Mouse (Mus musculus): Measurements from ENCODE around the gene Rin3.

The Rin3 gene

DNA sequence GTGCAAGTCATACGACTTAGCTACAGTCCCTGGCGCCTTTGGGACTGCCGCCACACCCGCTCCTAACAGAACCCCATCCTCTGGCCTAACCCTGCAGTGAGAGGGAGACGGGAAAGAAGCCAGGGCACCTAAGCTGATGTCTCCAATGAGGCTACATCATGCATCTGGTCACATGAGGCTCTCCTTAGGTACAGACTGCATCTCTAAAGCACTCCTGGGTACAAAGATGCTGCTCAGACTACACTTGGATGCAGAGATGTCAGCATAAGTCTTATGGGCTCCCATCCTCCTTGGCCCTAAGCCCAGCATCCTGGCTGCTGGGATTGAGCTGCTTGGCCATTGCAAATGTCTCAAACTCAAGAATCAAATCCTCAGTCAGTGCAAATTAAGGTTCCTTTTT lies 146.8 kb downstream of the Rin3 start:
- DNase-seq: peak; percentile 4

DNA sequence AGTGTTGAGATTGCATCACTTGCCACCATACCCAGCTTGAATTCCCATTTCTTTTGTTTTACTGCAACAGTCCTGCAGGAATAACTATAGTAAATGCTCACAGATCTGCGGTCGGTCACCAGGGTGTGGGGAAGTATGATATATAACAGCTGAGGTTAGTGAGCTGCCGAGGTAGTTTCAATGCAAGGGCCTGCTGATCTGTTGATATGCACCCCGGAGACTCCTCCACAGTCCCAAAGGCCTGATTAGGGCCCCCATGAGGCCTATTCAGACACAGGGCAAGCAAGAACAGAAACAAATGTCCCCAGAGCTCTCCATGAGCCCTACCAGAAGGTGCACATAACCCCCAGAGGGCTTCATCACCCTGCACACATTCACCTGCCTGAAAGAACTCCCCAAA lies 147.4 kb downstream of the Rin3 start:
- DNase-seq: peak; percentile 3

DNA sequence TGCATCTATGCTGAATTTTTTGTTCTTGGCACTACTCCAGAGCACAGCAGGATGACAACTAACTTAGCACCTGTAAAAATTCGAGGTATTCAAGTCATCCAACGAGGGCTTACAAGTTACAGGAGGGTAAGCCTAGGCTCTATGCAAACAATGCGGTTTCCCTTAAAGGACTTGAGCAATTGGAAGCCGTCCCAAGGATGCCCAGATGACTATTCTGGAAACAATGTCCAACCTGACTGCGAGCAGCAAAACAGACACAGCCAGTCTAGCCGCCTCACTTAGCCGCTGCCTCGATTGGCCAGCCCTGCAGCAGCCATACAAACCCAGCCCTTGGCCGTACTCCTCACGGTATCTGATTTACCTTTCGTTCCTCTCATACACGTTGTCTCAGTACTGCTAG lies 149.4 kb downstream of the Rin3 start:
- DNase-seq: no peak

DNA sequence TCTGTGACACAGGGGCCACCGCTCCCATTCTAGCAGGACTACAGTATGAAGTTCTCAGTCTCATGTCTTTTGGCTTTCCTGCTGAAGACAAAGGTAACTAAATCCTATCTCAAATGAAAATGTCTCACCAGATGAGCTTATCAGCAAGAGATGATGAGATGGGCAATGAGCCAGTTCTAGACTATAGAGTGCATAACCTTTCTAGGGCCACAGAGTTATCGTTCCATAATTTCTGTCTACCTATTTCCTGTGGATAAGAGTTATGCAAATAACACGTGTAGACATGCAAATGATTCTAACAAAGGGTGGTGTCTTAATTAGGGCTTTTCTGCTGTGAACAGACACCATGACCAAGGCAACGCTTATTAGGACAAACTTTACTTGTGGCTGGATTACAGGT lies 151.3 kb downstream of the Rin3 start:
- no peak for DNase-seq

DNA sequence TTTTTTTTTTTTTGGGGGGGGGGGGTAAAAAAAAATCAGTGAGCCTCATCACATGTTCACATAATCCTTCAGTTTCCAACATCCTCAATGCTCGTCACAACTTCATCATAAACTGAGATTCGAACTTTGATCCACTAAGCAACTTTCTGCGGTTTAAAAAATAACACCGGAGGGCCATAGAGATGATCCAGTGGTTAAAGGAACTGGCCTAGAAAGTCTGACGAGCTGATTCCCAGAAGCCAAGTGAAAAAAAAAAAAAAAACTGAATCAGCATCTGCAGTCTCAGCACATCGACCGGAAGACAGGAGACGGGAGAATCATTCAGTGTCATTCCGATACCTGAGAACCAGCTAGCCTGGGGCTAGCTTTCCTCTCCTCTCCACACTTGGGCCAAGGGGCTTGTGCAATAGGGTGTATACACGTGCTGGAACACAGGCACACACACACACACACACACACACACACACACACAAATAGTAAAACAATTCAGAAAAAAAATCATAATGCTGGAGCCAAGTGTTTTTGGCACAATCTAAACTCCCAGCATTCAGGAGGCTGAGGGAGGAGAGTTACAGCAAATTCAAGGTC lies 154.2 kb downstream of the Rin3 start:
- no peak for DNase-seq

DNA sequence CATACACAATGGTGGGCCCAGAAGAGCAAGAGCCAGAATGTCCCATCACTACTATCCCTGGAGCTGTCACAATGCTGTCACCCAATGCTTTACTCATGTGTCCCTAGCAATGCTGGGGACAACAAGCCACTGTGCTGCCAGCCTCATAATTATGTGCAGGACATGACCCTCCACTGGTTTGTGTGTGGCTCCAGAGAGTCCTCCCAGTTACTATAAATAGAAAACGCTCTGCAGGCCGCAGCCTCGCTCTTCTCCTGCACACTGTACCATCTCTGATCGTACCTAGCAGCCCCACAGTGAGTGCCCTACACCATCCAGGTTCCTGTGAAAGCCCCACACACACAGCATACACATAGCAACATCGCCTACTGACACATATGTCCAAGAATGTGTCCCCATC lies 155.1 kb downstream of the Rin3 start:
- no peak for DNase-seq

DNA sequence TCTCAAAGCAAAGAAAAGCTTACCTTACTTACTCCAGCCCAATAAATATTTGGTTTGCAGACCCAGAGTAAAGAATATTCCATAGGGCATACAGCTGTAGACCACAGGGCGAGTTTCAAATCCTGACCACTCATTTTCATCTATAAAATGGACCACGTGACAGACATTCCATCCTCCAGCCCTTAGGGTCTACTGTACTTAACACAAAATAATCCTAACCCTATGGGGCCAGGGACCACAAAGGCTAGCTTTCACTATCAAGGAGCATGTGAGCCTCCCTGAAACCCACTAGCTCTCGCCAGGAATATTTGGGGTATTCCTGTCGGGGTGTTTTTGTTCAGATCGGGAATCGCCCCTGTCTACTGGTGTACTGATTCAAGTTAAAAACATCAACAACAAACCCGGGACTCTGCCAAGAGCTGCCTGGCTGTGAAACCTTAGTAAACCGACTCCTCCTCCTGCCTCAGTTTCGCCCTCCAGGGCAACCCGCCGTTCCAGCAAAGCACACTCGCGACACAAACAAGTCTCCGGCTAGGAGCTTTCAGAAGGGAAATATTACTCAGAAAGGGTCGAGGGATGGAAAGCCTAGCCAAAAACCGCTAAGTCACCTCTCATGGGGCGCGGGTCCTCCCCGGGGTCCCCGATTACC lies 156.3 kb downstream of the Rin3 start:
- DNase-seq: no peak

DNA sequence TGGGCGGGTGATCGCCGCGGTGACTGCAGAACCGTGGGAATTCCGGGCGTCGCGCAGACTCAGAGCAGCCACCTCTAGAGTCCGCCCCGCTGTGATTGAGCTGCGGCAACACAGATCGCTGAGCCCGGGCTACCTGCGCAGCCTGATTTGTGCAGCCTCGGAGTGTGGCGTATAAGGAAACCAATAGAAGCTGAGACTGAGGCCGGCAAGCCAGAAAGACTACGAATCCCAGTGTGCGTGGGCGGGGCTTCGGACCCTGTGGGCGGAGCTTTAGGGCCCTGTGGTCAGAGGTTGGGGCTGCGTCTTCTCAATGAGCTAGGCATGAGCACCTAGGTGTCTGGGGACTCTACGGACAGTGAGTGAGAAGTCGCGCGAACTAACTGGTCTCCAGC lies 156.8 kb downstream of the Rin3 start, which contains the start of gene Lgmn:
Gene Lgmn, minus strand, starts transcription at position 182 of the 392 bp plus-strand sequence.
- DNase-seq: peak; percentile 100

Measured in cerebellum, adult 9-10 months (tissue).